Mouse (Mus musculus): ENCODE results near the gene Lurap1.

DNA sequence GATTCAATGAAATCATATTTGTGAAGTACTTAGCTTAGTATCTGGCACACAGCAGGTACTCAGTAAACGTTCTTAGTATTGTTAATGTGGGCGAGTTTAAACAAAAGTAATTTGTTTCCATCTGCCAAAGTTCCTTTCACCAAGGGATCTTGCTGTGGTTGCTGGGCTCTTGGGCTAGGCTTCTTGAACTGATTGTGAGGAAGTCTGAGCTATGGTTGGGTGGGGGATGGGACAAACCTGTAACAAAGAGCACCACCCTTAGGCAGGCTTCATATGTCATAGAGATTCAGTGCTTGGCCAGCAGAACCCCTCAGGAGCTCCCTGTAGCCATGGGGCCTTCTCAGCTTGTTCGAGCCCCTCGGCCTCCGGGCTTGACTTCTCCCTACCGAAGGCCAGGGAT is 21.9 kb upstream of the Lurap1 start, which contains the start of the genes 1700042G07Rik and Gm49337:
- TF ChIP-seq CTCF (IDR thresholded peaks at IDR 0.05; ENCODE audit: low read depth) (no peak), EP300 (IDR thresholded peaks at IDR 0.05; ENCODE audit: low read depth) (no peak)
